Mouse (Mus musculus): ENCODE data around the gene Myh6.

DNA sequence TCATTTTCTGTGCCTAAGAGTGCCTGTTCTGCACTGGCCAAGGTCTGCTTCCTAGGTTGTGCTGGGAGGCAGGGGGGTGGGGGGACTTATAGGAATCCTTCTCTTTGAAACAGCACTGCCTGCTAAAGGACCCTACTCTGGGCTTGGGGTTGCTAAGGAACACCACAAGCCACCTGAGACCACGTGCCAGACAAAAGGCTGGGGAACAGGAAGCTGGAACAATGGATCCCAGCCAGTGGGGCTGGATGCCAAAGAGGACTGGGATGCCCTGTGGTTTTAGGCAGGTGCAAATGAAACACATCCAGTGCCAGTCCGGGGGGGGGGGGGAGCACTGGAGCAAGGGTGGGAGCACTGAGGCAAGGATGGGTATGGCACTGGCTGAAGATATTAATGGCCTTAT, 36.3 kb downstream of the Myh6 start:
- TF ChIP-seq GATA1 (IDR thresholded peaks at IDR 0.05; ENCODE audit: low read length) (no peak), TAL1 (IDR thresholded peaks at IDR 0.05; ENCODE audit: low read length) (no peak)
